Mouse (Mus musculus) bone marrow, adult 2 months (tissue): ENCODE measurements around the gene Pdk1.

Experiments used
- CTCF ChIP-seq: fragments of 200-500 bp; IDR thresholded peaks from 2 replicates; pipeline ENCODE4 v1.5.1; 2011; ENCODE audit warnings: low read length, control low read depth; ENCODE audit not compliant: control insufficient read depth, insufficient read depth
- POLR2A ChIP-seq: fragments of 200-500 bp; IDR thresholded peaks from 2 replicates; pipeline ENCODE4 v1.6.1; 2011; ENCODE audit warnings: low read depth, mild to moderate bottlenecking, control low read depth, low read length, borderline replicate concordance; ENCODE audit not compliant: control insufficient read depth

DNA sequence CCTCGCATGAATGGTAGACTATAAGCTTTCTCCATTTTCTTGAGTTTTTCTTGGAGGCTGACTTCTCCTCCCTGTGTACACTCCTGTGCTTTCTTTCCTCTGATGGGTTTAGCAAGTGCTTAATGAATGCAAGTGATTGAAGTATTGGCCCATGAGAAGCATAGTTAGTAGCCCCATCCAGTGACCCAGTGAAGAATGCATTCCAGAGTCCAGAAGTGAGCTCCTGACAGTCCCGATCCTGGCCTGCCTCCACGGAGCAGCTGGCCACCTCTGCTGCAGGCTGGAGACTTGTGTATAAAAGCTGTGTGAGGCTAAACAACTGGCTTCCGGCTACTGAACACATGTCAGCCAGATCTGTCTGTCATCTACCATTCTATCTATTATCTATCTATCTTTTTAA lies 35.8 kb upstream of the Pdk1 start:
- TF ChIP-seq CTCF (no peak), POLR2A (no peak)
